Mouse (Mus musculus) kidney, postnatal 4 days (tissue): ENCODE results near the gene Phlda3.

Experiments
- DNase-seq, 2 experiments: peaks; one replicate each; pipeline ENCODE4 v3.0.0; 2021; ENCODE audit warnings: mixed read lengths in 2 of 2

Phlda3 gene

GRCm38 (mm10) chr1:135765645-135766591 lies at the start of gene Phlda3:
Phlda3 (plus strand) TSS chr1:135766119.
- DNase-seq = peak; percentile 86 to 92

GRCm38 (mm10) chr1:135719486-135719885 lies 46.4 kb upstream of the Phlda3 start:
- DNase-seq = peak; percentile 75 to 85

GRCm38 (mm10) chr1:135719983-135720382 lies 45.9 kb upstream of the Phlda3 start, which contains the start of gene Csrp1:
Csrp1 (plus strand) TSS chr1:135720061.
- DNase-seq = no peak

GRCm38 (mm10) chr1:135723016-135723415 lies 42.9 kb upstream of the Phlda3 start:
- no peak for DNase-seq

GRCm38 (mm10) chr1:135724134-135724533 lies 41.8 kb upstream of the Phlda3 start:
- DNase-seq = no peak

GRCm38 (mm10) chr1:135725324-135725723 lies 40.6 kb upstream of the Phlda3 start:
- DNase-seq = no peak

- peak; percentile 41 to 57 for DNase-seq
These were observed 40.0 kb upstream of the Phlda3 start for GRCm38 (mm10) chr1:135725936-135726335.

- DNase-seq = peak; percentile 89 to 94
These were observed 37.1 kb upstream of the Phlda3 start for GRCm38 (mm10) chr1:135728631-135729366.

- DNase-seq = no peak
These were observed 36.6 kb upstream of the Phlda3 start for GRCm38 (mm10) chr1:135729367-135729713.

GRCm38 (mm10) chr1:135729821-135730220 lies 36.1 kb upstream of the Phlda3 start:
- no peak for DNase-seq

GRCm38 (mm10) chr1:135730296-135730695 lies 35.6 kb upstream of the Phlda3 start:
- peak in 1 of 2 experiments; percentile 43 for DNase-seq

GRCm38 (mm10) chr1:135731393-135731792 lies 34.5 kb upstream of the Phlda3 start:
- peak in 1 of 2 experiments; percentile 45 for DNase-seq

- peak; percentile 62 to 73 for DNase-seq
These were observed 33.8 kb upstream of the Phlda3 start for GRCm38 (mm10) chr1:135731897-135732684.

GRCm38 (mm10) chr1:135734225-135734937 lies 31.5 kb upstream of the Phlda3 start:
- DNase-seq = peak; percentile 58 to 65

GRCm38 (mm10) chr1:135735460-135735859 lies 30.5 kb upstream of the Phlda3 start:
- peak in 1 of 2 experiments; percentile 37 for DNase-seq

GRCm38 (mm10) chr1:135744987-135745386 lies 20.9 kb upstream of the Phlda3 start:
- DNase-seq = peak; percentile 62 to 69

GRCm38 (mm10) chr1:135746248-135746647 lies 19.7 kb upstream of the Phlda3 start:
- DNase-seq = no peak

- DNase-seq = peak; percentile 94 to 97
These were observed 13.1 kb upstream of the Phlda3 start for GRCm38 (mm10) chr1:135752737-135753348.

GRCm38 (mm10) chr1:135755287-135755686 lies 10.6 kb upstream of the Phlda3 start:
- peak; percentile 63 to 70 for DNase-seq

GRCm38 (mm10) chr1:135755913-135756312 lies 10.0 kb upstream of the Phlda3 start:
- no peak for DNase-seq

GRCm38 (mm10) chr1:135757287-135757686 lies 8.6 kb upstream of the Phlda3 start:
- no peak for DNase-seq

- DNase-seq = no peak
These were observed 6.2 kb upstream of the Phlda3 start for GRCm38 (mm10) chr1:135759685-135760084.
